Mouse (Mus musculus): ENCODE measurements around the gene Akap3. TPM values are rescaled to one million over a fixed set of nuclear protein-coding genes. Genes with fewer than 3 reads are reported as not detected.

The Akap3 gene
- polyA plus RNA-seq (2012; fragmentation: generic; extraction: Trizol) = not detected

DNA sequence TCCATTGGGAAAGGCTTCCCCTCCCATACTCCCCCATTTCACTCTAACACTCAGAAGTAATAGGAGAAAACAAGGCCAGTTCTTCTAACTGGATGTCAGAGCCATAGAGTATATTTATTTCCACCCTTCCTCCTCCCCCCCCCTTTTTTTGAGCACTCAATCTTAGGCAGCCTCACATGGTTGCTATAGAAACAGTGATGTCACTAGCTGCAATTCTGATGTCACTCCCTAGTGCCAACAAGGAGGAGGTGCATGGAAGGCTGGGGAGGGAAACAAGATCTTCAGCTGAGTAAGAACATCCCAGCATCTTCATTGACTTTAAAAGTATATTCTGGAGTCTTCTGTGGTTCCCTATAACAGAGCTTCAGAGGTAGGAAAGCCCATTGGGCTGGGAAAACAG, at the start of gene Akap3:
Gene Akap3, plus strand, starts transcription at position 218 of the 400 bp plus-strand sequence.

GRCm38 (mm10) chr6:126848712-126849704, 3.9 kb upstream of the Akap3 start, which contains the start of gene Ndufa9:
Gene Ndufa9 (minus strand): TSS chr6:126849136.

GRCm38 (mm10) chr6:126921111-126921881, 68.4 kb downstream of the Akap3 start, which contains the start of gene Dyrk4:
Gene Dyrk4 (minus strand): TSS chr6:126921839.

Other genes starting within 250 kb of the Akap3 start
- gene Kcna1, start 206.7 kb upstream of the Akap3 start, polyA plus RNA-seq (2012; fragmentation: generic; extraction: Trizol) = not detected
- gene Kcna6, start 112.4 kb upstream of the Akap3 start, polyA plus RNA-seq (2012; fragmentation: generic; extraction: Trizol) = not detected
- gene Ndufa9, start 4.0 kb upstream of the Akap3 start, polyA plus RNA-seq (2012; fragmentation: generic; extraction: Trizol) = 100 to 1,000 TPM; 114 to 129 TPM
- under 1 TPM in 1 of 2 experiments, not detected in 1; 0.18 TPM for gene Dyrk4, start 68.7 kb downstream of the Akap3 start, polyA plus RNA-seq (2012; fragmentation: generic; extraction: Trizol)
- gene Rad51ap1, start 86.5 kb downstream of the Akap3 start, polyA plus RNA-seq (2012; fragmentation: generic; extraction: Trizol) = 1 to 10 TPM; 1.9 to 4.8 TPM
- 10 to 100 TPM in 1 of 2 experiments, 1 to 10 TPM in 1; 1.7 to 13.1 TPM for gene D6Wsu163e, start 86.9 kb downstream of the Akap3 start, polyA plus RNA-seq (2012; fragmentation: generic; extraction: Trizol)
- gene Fgf6, start 162.5 kb downstream of the Akap3 start, polyA plus RNA-seq (2012; fragmentation: generic; extraction: Trizol) = not detected
- gene Fgf23, start 219.8 kb downstream of the Akap3 start, polyA plus RNA-seq (2012; fragmentation: generic; extraction: Trizol) = not detected

All from C3H10T1/2 (cell line).